Mouse (Mus musculus) thymus, postnatal 0 days (tissue): Measurements from ENCODE around the gene Slc25a41. TPM values are rescaled to one million over a fixed set of nuclear protein-coding genes. Genes with fewer than 3 reads are reported as not detected.

ENCODE experiments used
- DNase-seq: peaks from one replicate; pipeline ENCODE4 v3.0.0-alpha.2; 2015; ENCODE audit warnings: low spot score
- polyA plus RNA-seq: library from polyadenylated mRNA; unstranded; fragments of >200 nt; fragmentation: Nextera tagmentation; extraction: Ambion mirVana; gene quantifications from 2 replicates; pipeline ENCODE4 v1.2.1, GENCODE M21; 2015

The Slc25a41 gene
- polyA plus RNA-seq, 1 experiment from 2014 or later: not detected

DNA sequence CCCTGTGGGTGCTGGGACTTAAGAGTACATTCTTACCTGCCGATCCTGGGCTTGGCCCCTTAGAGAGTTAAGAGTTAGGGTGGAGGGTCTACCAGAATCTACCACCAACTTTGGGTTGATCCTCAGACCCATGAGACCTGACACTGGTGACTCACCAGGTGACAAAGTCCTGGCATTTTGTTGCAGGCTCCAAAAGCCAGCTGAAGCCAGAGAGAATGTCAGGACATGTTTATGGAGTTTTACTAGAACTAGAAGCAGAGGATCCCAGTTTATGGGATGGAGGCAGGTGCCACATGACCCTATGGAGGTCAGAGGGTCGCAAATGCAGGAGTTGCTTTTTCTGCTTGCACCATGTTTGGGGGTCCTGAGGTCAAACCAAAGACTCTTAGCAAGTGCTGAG lies 44.9 kb downstream of the Slc25a41 start:
- no peak for DNase-seq

- DNase-seq: no peak
Measured at GRCm38 (mm10) chr17:56995046-56995445, 46.4 kb downstream of the Slc25a41 start.

- no peak for DNase-seq
Measured at GRCm38 (mm10) chr17:56990966-56991365, 50.5 kb downstream of the Slc25a41 start.

DNA sequence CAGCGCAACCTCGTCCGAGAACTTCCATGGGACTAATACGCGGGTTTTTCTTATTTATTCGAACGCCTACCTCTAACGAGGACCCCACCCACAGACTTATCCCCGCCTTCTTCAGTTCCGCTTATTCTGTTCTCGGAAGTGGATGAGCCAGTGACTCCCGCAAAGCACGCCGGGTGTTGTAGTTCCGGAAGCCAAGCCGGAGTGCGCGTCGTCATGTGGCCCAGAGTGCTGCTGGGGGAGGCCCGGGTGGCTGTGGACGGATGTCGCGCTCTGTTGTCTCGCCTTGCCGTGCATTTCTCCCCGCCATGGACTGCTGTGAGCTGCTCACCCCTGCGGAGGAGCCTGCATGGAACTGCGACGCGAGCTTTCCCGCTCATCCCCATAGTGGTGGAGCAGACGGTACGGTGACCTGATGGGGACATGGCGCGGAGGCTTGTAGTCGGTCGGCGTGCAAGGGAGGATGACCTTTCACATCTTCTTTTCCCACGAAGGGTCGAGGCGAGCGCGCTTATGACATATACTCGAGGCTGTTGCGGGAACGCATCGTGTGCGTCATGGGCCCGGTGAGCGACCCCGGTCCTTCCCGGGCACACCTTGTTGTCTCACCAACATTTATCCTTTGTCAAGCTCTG lies 51.2 kb downstream of the Slc25a41 start, which contains the start of gene Clpp:
Gene Clpp, plus strand, starts transcription at position 191 of the 632 bp plus-strand sequence.
- DNase-seq: peak; percentile 97

DNA sequence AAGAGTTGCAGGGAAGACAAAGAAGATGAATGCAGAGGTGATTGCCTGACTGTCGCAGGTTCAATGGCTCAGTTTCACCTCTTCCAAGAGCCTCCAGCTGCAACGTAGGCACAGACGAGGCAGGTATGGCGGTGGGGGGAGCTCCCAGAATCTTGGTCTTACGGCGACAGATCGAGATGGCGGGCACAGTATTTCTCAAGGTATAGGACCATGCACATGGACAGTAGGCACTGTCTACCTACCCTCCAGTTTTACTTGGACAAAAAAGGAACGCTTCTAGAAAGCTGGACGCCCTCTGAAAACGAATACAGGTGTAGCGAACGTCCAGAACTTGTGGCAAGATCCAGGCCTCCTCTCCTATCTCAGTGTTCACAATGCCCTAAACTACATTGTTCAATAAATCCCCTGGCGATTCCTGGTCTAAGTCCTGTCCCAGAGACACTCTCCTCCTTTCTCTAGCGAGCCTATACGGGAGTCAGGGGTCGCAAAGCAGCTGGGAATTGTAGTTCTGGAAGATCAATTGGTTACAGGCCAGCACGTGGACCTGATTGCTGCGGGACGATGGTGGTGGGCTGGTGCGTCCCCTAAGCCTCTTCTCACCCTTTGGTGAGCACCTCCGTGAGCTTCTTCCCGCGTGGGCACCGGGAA lies 51.9 kb downstream of the Slc25a41 start:
- DNase-seq: no peak

DNA sequence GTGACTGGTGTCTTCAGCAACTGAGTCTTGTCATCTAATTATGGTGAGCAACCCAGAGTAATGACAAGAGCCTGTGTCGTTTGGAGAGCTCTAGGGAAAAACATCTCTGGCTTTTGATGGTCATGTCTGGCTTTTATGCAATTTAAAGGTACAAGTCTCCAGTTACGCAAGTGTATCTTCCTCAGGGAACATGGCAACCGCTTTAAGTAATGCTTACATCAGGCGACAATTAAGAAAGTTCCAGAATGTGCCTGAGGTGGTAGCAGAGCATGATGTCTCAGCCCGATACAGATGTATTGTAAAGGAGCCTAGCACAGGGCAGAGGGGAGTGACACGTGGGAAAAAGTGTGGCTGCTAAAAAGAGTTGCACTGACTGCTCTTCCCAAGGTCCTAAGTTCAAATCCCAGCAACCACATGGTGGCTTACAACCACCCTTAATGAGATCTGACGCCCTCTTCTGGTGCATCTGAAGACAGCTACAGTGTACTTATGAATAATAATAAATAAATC lies 52.5 kb downstream of the Slc25a41 start:
- DNase-seq: no peak

- DNase-seq: no peak
Measured at GRCm38 (mm10) chr17:56988441-56988840, 53.0 kb downstream of the Slc25a41 start.

- DNase-seq: no peak
Measured at GRCm38 (mm10) chr17:56986105-56986805, 55.2 kb downstream of the Slc25a41 start.

DNA sequence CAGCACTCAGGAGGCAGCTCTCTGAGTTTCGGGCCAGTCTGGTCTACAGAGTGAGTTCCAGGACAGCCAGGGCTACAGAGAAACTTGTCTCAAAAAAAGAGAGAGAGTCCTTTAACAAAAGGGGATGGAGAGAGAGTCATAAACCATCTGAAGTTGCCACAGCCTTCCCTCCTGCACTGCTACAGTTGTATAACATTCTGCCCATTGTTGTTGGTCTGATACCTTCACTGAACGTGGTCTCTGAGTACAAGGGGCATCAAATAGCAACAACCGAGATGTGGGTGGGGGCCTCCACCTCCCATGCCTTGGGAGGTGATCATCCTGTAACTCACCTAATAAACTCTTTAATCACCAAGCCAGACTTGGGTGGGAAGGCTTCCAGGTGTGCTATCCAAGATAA lies 55.8 kb downstream of the Slc25a41 start:
- DNase-seq: no peak

GRCm38 (mm10) chr17:56984886-56985285 lies 56.6 kb downstream of the Slc25a41 start:
- no peak for DNase-seq

Other genes starting within 250 kb of the Slc25a41 start
- gene Rfx2, start 210.6 kb downstream of the Slc25a41 start, polyA plus RNA-seq: 3.0 and 3.2 TPM in 2 replicates
- gene Acsbg2, start 167.2 kb downstream of the Slc25a41 start, polyA plus RNA-seq: not detected in 2 replicates
- 0.21 and 0.26 TPM in 2 replicates for gene 1700061G19Rik, start 166.2 kb downstream of the Slc25a41 start, polyA plus RNA-seq
- gene Mllt1, start 106.2 kb downstream of the Slc25a41 start, polyA plus RNA-seq: 24.2 and 26.6 TPM in 2 replicates
- gene Acer1, start 59.5 kb downstream of the Slc25a41 start, polyA plus RNA-seq: not detected in 2 replicates
- gene Clpp, start 51.3 kb downstream of the Slc25a41 start, polyA plus RNA-seq: 111 and 113 TPM in 2 replicates
- gene Alkbh7, start 44.3 kb downstream of the Slc25a41 start, polyA plus RNA-seq: 35.0 and 35.6 TPM in 2 replicates
- 0.55 TPM in 1 of 2 replicates, not detected in the other for gene Pspn, start 41.6 kb downstream of the Slc25a41 start, polyA plus RNA-seq
- 76.1 and 81.7 TPM in 2 replicates for gene Gtf2f1, start 30.4 kb downstream of the Slc25a41 start, polyA plus RNA-seq
- gene Gm17949, start 30.2 kb downstream of the Slc25a41 start, polyA plus RNA-seq: 0.42 and 0.53 TPM in 2 replicates
- gene Khsrp, start 10.1 kb downstream of the Slc25a41 start, polyA plus RNA-seq: 37.5 and 42.3 TPM in 2 replicates
- gene Crb3, start 17.5 kb upstream of the Slc25a41 start, polyA plus RNA-seq: 1.6 and 2.7 TPM in 2 replicates
- 8.3 and 8.8 TPM in 2 replicates for gene Slc25a23, start 18.2 kb upstream of the Slc25a41 start, polyA plus RNA-seq
- 49.8 and 65.1 TPM in 2 replicates for gene Dennd1c, start 36.9 kb upstream of the Slc25a41 start, polyA plus RNA-seq
- 1.0 and 1.2 TPM in 2 replicates for gene Tubb4a, start 46.1 kb upstream of the Slc25a41 start, polyA plus RNA-seq
- 2.7 and 3.0 TPM in 2 replicates for gene Tnfsf9, start 63.7 kb upstream of the Slc25a41 start, polyA plus RNA-seq
- 1.7 and 1.9 TPM in 2 replicates for gene Cd70, start 108.1 kb upstream of the Slc25a41 start, polyA plus RNA-seq
- 3.4 and 4.7 TPM in 2 replicates for gene Tnfsf14, start 152.5 kb upstream of the Slc25a41 start, polyA plus RNA-seq
- 5.0 and 5.4 TPM in 2 replicates for gene C3, start 186.5 kb upstream of the Slc25a41 start, polyA plus RNA-seq
- gene Gpr108, start 206.8 kb upstream of the Slc25a41 start, polyA plus RNA-seq: 37.3 and 40.0 TPM in 2 replicates
- gene Trip10, start 207.8 kb upstream of the Slc25a41 start, polyA plus RNA-seq: 15.7 and 18.2 TPM in 2 replicates
- 131 and 133 TPM in 2 replicates for gene Vav1, start 237.4 kb upstream of the Slc25a41 start, polyA plus RNA-seq